Mouse (Mus musculus) heart, adult 2 months (tissue): ENCODE results near the gene Car10.

ENCODE experiments used
- CTCF ChIP-seq: fragments of 200-600 bp; IDR thresholded peaks from 2 replicates; pipeline ENCODE4 v1.8.1; 2022; ENCODE audit warnings: antibody characterized with exemption, mild to moderate bottlenecking, moderate library complexity
- POLR2A ChIP-seq: fragments of 200-500 bp; IDR thresholded peaks from 2 replicates; pipeline ENCODE4 v1.6.1; 2011; ENCODE audit warnings: mild to moderate bottlenecking, low read depth, low read length, control low read depth; ENCODE audit not compliant: insufficient read depth

DNA sequence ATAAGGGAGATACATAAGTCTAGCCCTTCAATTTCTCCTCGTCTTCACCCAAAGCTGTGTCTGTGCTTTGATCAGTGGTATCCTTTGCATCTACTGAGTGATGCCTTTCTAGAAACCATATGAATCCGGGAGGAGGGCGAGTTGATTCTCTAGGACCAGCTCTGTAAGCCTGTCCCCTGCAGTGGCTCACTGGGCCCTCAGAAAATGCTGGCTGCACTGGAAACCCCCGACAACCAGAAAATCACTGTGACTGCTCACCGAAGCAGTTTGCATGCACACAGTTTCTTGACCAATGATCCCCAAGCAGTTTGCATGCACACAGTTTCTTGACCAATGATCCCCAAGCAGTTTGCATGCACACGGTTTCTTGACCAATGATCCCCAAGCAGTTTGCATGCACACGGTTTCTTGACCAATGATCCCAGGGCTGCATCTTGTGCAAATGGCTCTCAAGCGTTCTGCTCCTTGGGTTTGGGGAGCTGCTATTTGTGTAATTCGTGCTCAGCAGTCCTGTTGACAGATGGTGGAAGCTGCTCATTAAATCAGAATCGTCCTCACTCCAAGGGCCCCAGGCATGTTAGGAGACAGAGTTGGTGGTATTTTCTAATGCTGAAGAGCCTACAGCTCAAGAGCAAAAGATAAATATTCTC is 23.1 kb downstream of the Car10 start:
- no peak for TF ChIP-seq POLR2A
- TF ChIP-seq CTCF, result no peak
